9 mouse cellular contexts compared by ENCODE assay signal in genomic region chr9:44318826-44319095, GRCm38 (mm10). TPM values are rescaled to one million over a fixed set of nuclear protein-coding genes. Genes with fewer than 3 reads are reported as not detected.
DNase-seq lines count a peak whose midpoint lies in the region; ATAC-seq and TF ChIP-seq lines count a peak whose summit lies in the region.
"Had no signal": no experiment of that assay in that cellular context is flagged by ENCODE, and none has a peak within 500 bp of the region (broad histone marks: within the 10 kb centered on the region; RNA-seq: fewer than 3 reads in every experiment).

No protein-coding gene starts in this region.

- 0 out of 2 replicates have a peak, but pooled peaks cover 7% of the 10 kb centered on the region for H3K4me1 ChIP-seq in embryonic fibroblast, embryonic 13.5 days (ENCODE audit: control insufficient read depth, insufficient read depth, low read length)
- H3K4me1 ChIP-seq in kidney, embryonic 16.5 days (ENCODE audit: insufficient read depth, low read length) = peaks cover 27% of the 10 kb centered on the region
- peaks cover 28% of the 10 kb centered on the region for H3K4me1 ChIP-seq in midbrain, embryonic 16.5 days (ENCODE audit: control insufficient read depth, insufficient read depth, low read length)

- no peak for TF ChIP-seq POLR2A in embryonic fibroblast, embryonic 13.5 days (IDR thresholded peaks at IDR 0.05; ENCODE audit: low read depth, low read length)

- H3K9me3 ChIP-seq in kidney, embryonic 16.5 days (ENCODE audit: low read length) = no peaks in the 10 kb centered on the region
- no peaks in the 10 kb centered on the region for H3K9me3 ChIP-seq in midbrain, embryonic 16.5 days (replicated peaks; ENCODE audit: control insufficient read depth, low read length, poor library complexity, severe bottlenecking)

- no peak for ATAC-seq in kidney, embryonic 16.5 days (ENCODE audit: low FRiP score, low TSS enrichment)
- no peak for ATAC-seq in midbrain, embryonic 16.5 days

- peaks cover 31% of the 10 kb centered on the region for H3K36me3 ChIP-seq in kidney, embryonic 16.5 days (ENCODE audit: insufficient read depth, low read length)
- peaks cover 15% of the 10 kb centered on the region for H3K36me3 ChIP-seq in midbrain, embryonic 16.5 days (ENCODE audit: control insufficient read depth, insufficient read depth, low read length)

- H3K27me3 ChIP-seq in kidney, embryonic 16.5 days (ENCODE audit: insufficient read depth, low read length) = no peaks in the 10 kb centered on the region
- H3K27me3 ChIP-seq in midbrain, embryonic 16.5 days (ENCODE audit: control insufficient read depth, insufficient read depth, low read depth, low read length) = no peaks in the 10 kb centered on the region

- DNase-seq in left cerebral cortex, adult 2 months (ENCODE audit: extremely low spot score in 1 of 2, low spot score in 2 of 2) = no peak
- DNase-seq in left cerebral cortex, postnatal 14 days (ENCODE audit: low spot score in 2 of 2) = no peak
- no peak for DNase-seq in right cerebral cortex, postnatal 10 days (ENCODE audit: low spot score in 2 of 2)
- no peak for DNase-seq in right cerebral cortex, adult 18-20 months
- no peak for DNase-seq in spleen, adult 18-20 months
- DNase-seq: gastrocnemius, postnatal 25 days had no signal

- intact Hi-C loops in left cerebral cortex, adult 2 months (cut with DNase I) = no loop called here
- intact Hi-C loops in left cerebral cortex, postnatal 14 days (cut with DNase I) = no loop called here

- peak overlapping the region; percentile 93 for H3K4me2 ChIP-seq in kidney, embryonic 16.5 days (replicated peaks; ENCODE audit: low read depth, low read length)
- H3K4me2 ChIP-seq in midbrain, embryonic 16.5 days (ENCODE audit: low read length) = peak overlapping the region; percentile 91

- H3K27ac ChIP-seq in left cerebral cortex, adult 2 months = no peak overlapping the region; the same call in none of the 2 replicates
- no peak overlapping the region for H3K27ac ChIP-seq in embryonic fibroblast, embryonic 13.5 days (ENCODE audit: insufficient read depth, low read length)
- peak overlapping the region; percentile 60; the same call in 1 of the 2 replicates for H3K27ac ChIP-seq in kidney, embryonic 16.5 days (ENCODE audit: low read length)
- no peak overlapping the region for H3K27ac ChIP-seq in midbrain, embryonic 16.5 days (ENCODE audit: low read length)

- TF ChIP-seq CTCF in left cerebral cortex, adult 2 months (IDR thresholded peaks at IDR 0.05) = no peak
- TF ChIP-seq CTCF in embryonic fibroblast, embryonic 13.5 days (IDR thresholded peaks at IDR 0.05; ENCODE audit: borderline replicate concordance, insufficient read depth, low read length) = no peak

- WGBS in kidney, embryonic 16.5 days = 31% methylated on average over 3 of the region's 3 CpGs
- 30% methylated on average over 3 of the region's 3 CpGs for WGBS in midbrain, embryonic 16.5 days

- H3K4me3 ChIP-seq in left cerebral cortex, adult 2 months = peak overlapping the region; percentile 71
- H3K4me3 ChIP-seq in embryonic fibroblast, embryonic 13.5 days (ENCODE audit: insufficient read depth, low read length) = peak overlapping the region; percentile 75
- peak overlapping the region; percentile 87 for H3K4me3 ChIP-seq in kidney, embryonic 16.5 days (ENCODE audit: low read length)
- H3K4me3 ChIP-seq in midbrain, embryonic 16.5 days (ENCODE audit: low read depth, low read length) = peak overlapping the region; percentile 97

- peak overlapping the region; percentile 86 for H3K9ac ChIP-seq in kidney, embryonic 16.5 days (replicated peaks; ENCODE audit: low read length)
- H3K9ac ChIP-seq in midbrain, embryonic 16.5 days (ENCODE audit: low read depth, low read length) = peak overlapping the region; percentile 97

RNA-seq across cellular contexts. Expression of gene C2cd2l, which starts 1.3 kb away (rescaled TPM):
- 100 to 1,000 TPM; 190 to 222 TPM for total RNA-seq in left cerebral cortex, adult 2 months (2021)
- total RNA-seq in left cerebral cortex, postnatal 14 days (2021) = 100 to 1,000 TPM; 177 to 213 TPM
- polyA plus RNA-seq in embryonic fibroblast, embryonic 13.5 days (2011; ENCODE audit: insufficient read length, low read depth, missing spikeins) = 9.4 and 10.5 TPM in 2 replicates
- polyA plus RNA-seq in kidney, embryonic 16.5 days (2015; fragmentation: Nextera tagmentation; extraction: Ambion mirVana) = 11.6 and 14.3 TPM in 2 replicates
- 22.3 and 24.8 TPM in 2 replicates for polyA plus RNA-seq in midbrain, embryonic 16.5 days (2015; fragmentation: Nextera tagmentation; extraction: Ambion mirVana)

RNA-seq across cellular contexts. Expression of gene Dpagt1, which starts 7.1 kb away (rescaled TPM):
- 10 to 100 TPM; 13.8 to 14.6 TPM for total RNA-seq in left cerebral cortex, adult 2 months (2021)
- 10 to 100 TPM; 14.8 to 14.9 TPM for total RNA-seq in left cerebral cortex, postnatal 14 days (2021)
- polyA plus RNA-seq in embryonic fibroblast, embryonic 13.5 days (2011; ENCODE audit: insufficient read length, low read depth, missing spikeins) = 39.7 and 54.7 TPM in 2 replicates
- polyA plus RNA-seq in kidney, embryonic 16.5 days (2015; fragmentation: Nextera tagmentation; extraction: Ambion mirVana) = 45.4 and 53.9 TPM in 2 replicates
- polyA plus RNA-seq in midbrain, embryonic 16.5 days (2015; fragmentation: Nextera tagmentation; extraction: Ambion mirVana) = 36.1 and 39.6 TPM in 2 replicates

RNA-seq across cellular contexts. Expression of gene Hinfp, which starts 13.3 kb away (rescaled TPM):
- 10 to 100 TPM; 28.9 to 29.3 TPM for total RNA-seq in left cerebral cortex, adult 2 months (2021)
- 10 to 100 TPM; 22.6 to 27.7 TPM for total RNA-seq in left cerebral cortex, postnatal 14 days (2021)
- 13.4 and 16.4 TPM in 2 replicates for polyA plus RNA-seq in embryonic fibroblast, embryonic 13.5 days (2011; ENCODE audit: insufficient read length, low read depth, missing spikeins)
- polyA plus RNA-seq in kidney, embryonic 16.5 days (2015; fragmentation: Nextera tagmentation; extraction: Ambion mirVana) = 27.2 and 31.1 TPM in 2 replicates
- 28.7 and 30.0 TPM in 2 replicates for polyA plus RNA-seq in midbrain, embryonic 16.5 days (2015; fragmentation: Nextera tagmentation; extraction: Ambion mirVana)

RNA-seq across cellular contexts. Expression of gene H2afx, which starts 15.7 kb away (rescaled TPM):
- total RNA-seq in left cerebral cortex, adult 2 months (2021) = 10 to 100 TPM; 46.1 to 53.2 TPM
- total RNA-seq in left cerebral cortex, postnatal 14 days (2021) = 10 to 100 TPM; 59.8 to 66.2 TPM
- polyA plus RNA-seq in embryonic fibroblast, embryonic 13.5 days (2011; ENCODE audit: insufficient read length, low read depth, missing spikeins) = 50.9 and 74.7 TPM in 2 replicates
- 353 and 432 TPM in 2 replicates for polyA plus RNA-seq in kidney, embryonic 16.5 days (2015; fragmentation: Nextera tagmentation; extraction: Ambion mirVana)
- 112 and 124 TPM in 2 replicates for polyA plus RNA-seq in midbrain, embryonic 16.5 days (2015; fragmentation: Nextera tagmentation; extraction: Ambion mirVana)

RNA-seq across cellular contexts. Expression of gene Hmbs, which starts 25.3 kb away (rescaled TPM):
- 10 to 100 TPM; 20.8 to 21.1 TPM for total RNA-seq in left cerebral cortex, adult 2 months (2021)
- 10 to 100 TPM; 18.3 to 20.2 TPM for total RNA-seq in left cerebral cortex, postnatal 14 days (2021)
- 46.8 and 51.9 TPM in 2 replicates for polyA plus RNA-seq in embryonic fibroblast, embryonic 13.5 days (2011; ENCODE audit: insufficient read length, low read depth, missing spikeins)
- polyA plus RNA-seq in kidney, embryonic 16.5 days (2015; fragmentation: Nextera tagmentation; extraction: Ambion mirVana) = 133 and 137 TPM in 2 replicates
- polyA plus RNA-seq in midbrain, embryonic 16.5 days (2015; fragmentation: Nextera tagmentation; extraction: Ambion mirVana) = 54.7 and 56.2 TPM in 2 replicates
